Mouse (Mus musculus): ENCODE measurements around the gene Mest. TPM values are rescaled to one million over a fixed set of nuclear protein-coding genes. Genes with fewer than 3 reads are reported as not detected.

The Mest gene
- polyA plus RNA-seq, 1 experiment = 8.4 TPM

DNA sequence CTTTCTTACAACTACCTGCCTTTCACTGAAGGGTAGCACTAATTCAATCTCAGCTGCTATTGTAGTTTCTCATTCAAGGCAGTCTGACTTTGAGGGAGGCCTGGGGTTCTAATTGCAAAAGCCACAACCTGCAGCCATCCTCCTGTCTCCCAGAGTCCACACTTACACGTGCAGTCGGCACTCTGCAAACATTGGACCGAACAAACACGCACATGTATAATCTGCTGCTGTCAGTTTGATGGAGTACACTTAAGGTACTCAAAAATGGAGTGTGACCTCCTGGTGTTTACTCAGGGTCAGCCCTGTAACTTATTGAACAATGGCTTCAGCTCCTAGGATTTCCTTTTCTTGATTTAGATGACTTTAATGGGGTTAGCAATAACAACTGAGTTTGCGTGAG, 43.8 kb upstream of the Mest start:
- Histone ChIP-seq H3K4me3 (ENCODE audit: insufficient read depth, low read depth, low read length) (no peak overlapping the region), H3K27ac (ENCODE audit: insufficient read depth, low read depth, low read length) (no peak overlapping the region), H3K4me1 (ENCODE audit: control insufficient read depth, insufficient read depth, low read length) (no peaks in the 10 kb centered on the region), H3K27me3 (replicated peaks; ENCODE audit: control insufficient read depth, insufficient read depth, low read length) (no peaks in the 10 kb centered on the region), H3K36me3 (ENCODE audit: control insufficient read depth, insufficient read depth, low read length) (no peaks in the 10 kb centered on the region)
- TF ChIP-seq CTCF (conservative IDR thresholded peaks at IDR 0.05; ENCODE audit: insufficient read depth, insufficient read length, low read depth, low read length) = no peak
- DNase-seq = no peak
- 56% methylated on average over 5 of the region's 5 CpGs for WGBS

DNA sequence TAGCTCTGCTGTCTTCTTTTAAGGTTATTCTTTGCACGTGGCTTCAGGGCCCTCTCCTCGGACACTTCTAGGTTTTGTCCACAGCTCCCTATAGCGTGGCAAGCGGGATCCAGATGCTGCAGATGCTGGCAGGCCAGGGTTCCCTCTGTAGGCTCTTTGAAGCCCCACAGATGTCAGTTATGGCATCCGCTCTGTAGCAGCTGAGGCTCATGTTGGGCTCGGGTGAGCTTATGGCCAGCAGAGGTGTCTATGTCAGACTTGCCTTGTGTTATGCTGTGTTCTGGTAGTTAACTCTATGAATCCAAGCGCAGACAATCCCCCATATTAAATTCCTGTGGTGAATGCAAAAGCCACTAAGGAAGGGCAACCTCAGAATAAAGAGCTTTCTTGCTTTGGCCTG, 42.9 kb upstream of the Mest start:
- Histone ChIP-seq H3K27ac (ENCODE audit: insufficient read depth, low read depth, low read length) (no peak overlapping the region), H3K4me3 (ENCODE audit: insufficient read depth, low read depth, low read length) (no peak overlapping the region), H3K4me1 (ENCODE audit: control insufficient read depth, insufficient read depth, low read length) (no peaks in the 10 kb centered on the region), H3K36me3 (ENCODE audit: control insufficient read depth, insufficient read depth, low read length) (no peaks in the 10 kb centered on the region), H3K27me3 (replicated peaks; ENCODE audit: control insufficient read depth, insufficient read depth, low read length) (no peaks in the 10 kb centered on the region)
- TF ChIP-seq POLR2A (IDR thresholded peaks at IDR 0.05; ENCODE audit: low read depth, low read length) = no peak
- no peak for TF ChIP-seq CTCF (conservative IDR thresholded peaks at IDR 0.05; ENCODE audit: insufficient read depth, insufficient read length, low read depth, low read length)
- DNase-seq = no peak
- 78% methylated on average over 7 of the region's 7 CpGs for WGBS

DNA sequence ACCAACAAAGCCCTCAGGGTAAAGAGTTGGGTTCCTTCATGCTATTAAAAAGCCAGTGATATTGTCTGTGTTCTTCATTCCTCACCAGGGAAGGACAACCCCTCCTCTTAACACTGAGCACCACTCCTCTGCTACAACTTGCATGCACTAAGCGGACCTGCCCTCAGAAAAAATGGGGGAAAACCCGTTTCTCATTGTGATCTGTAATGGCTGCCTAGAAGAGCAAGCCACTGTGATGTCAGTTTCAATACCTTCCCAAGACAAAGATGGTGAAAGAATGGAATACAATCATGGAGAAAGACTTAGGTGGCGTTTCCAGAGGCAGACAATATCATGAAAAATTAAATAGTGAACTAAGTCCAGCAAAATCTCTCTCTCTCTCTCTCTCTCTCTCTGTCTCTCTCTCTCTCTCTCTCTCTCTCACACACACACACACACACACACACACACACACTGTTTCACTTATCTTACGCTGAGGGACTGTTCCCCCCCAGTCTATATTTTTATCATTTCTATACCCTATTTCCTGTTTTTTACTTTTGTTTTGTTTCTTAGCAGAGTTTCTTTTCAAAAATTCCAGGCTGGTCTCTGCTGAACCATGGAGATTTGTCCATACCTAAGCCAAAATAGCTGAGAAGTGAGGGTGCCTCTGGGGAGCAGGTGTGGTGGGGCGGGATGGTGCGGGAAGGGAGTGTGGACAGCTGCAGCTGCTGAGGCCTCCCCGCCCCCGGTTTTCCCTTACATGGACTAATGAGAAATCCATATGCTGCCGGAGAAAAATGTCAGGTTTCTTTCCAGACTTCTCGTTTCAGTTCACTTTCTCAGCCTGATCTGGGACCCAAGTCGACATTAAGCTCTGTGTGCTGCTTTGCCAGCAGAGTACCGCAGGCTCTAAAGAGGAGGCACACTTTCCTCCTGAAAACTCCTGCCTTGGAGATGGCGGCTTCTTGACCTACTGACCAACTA, 41.1 kb upstream of the Mest start:
- Histone ChIP-seq H3K27ac (ENCODE audit: insufficient read depth, low read depth, low read length) (no peak overlapping the region), H3K36me3 (ENCODE audit: control insufficient read depth, insufficient read depth, low read length) (no peaks in the 10 kb centered on the region), H3K27me3 (replicated peaks; ENCODE audit: control insufficient read depth, insufficient read depth, low read length) (no peaks in the 10 kb centered on the region), H3K4me1 (ENCODE audit: control insufficient read depth, insufficient read depth, low read length) (no peaks in the 10 kb centered on the region), H3K4me3 (ENCODE audit: insufficient read depth, low read depth, low read length) (no peak overlapping the region)
- TF ChIP-seq POLR2A (IDR thresholded peaks at IDR 0.05; ENCODE audit: low read depth, low read length) (no peak), CTCF (conservative IDR thresholded peaks at IDR 0.05; ENCODE audit: insufficient read depth, insufficient read length, low read depth, low read length) (no peak)
- WGBS = 60% methylated on average over 13 of the region's 13 CpGs
- DNase-seq = no peak

DNA sequence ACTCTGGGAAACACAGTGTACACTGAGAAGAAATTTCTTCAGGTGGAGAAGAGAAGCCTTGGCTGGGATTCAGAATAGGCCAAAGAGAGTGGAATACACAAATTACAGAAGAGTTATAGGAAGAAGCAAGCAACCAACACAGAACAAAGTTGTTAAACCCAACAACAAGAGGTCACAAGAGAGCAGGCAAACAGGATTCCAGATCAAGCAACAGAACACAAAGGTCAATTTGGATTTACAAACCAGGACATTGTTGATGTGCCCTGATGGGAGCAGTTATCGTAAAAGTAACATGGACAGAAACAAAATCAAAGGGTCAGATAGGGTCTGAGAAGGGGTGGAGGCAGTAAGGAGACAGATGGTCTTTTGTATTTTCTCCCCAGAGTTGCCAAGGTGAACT, 38.8 kb upstream of the Mest start:
- Histone ChIP-seq H3K4me3 (ENCODE audit: insufficient read depth, low read depth, low read length) (no peak overlapping the region), H3K36me3 (ENCODE audit: control insufficient read depth, insufficient read depth, low read length) (no peaks in the 10 kb centered on the region), H3K27ac (ENCODE audit: insufficient read depth, low read depth, low read length) (no peak overlapping the region), H3K27me3 (replicated peaks; ENCODE audit: control insufficient read depth, insufficient read depth, low read length) (no peaks in the 10 kb centered on the region), H3K4me1 (ENCODE audit: control insufficient read depth, insufficient read depth, low read length) (no peaks in the 10 kb centered on the region)
- TF ChIP-seq CTCF (conservative IDR thresholded peaks at IDR 0.05; ENCODE audit: insufficient read depth, insufficient read length, low read depth, low read length) (no peak), POLR2A (IDR thresholded peaks at IDR 0.05; ENCODE audit: low read depth, low read length) (no peak)
- 86% methylated on average over 1 of the region's 1 CpGs for WGBS
- DNase-seq = no peak

DNA sequence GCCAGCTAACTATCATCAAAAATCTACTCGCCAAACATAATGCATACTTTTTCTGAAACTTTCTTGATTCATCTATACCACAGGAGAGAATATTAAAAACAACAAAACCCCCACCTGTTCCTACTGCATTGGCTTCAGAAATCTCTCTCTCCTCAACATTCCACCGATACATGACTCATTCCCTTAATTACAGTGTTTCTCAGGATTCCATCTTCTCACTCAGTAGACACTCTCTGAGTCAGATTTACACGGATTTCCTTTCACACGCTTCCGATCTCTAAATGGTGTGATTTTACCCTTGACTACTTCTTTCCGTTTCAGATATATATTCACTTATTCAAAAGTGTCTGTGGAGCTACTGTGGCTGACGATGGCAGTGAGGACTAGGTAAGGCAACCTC, 36.1 kb upstream of the Mest start:
- H3K4me3 ChIP-seq (ENCODE audit: insufficient read depth, low read depth, low read length) = no peak overlapping the region
- no peaks in the 10 kb centered on the region for H3K4me1 ChIP-seq (ENCODE audit: control insufficient read depth, insufficient read depth, low read length)
- 85% methylated on average over 7 of the region's 7 CpGs for WGBS
- H3K36me3 ChIP-seq (ENCODE audit: control insufficient read depth, insufficient read depth, low read length) = no peaks in the 10 kb centered on the region
- no peak for DNase-seq
- H3K27ac ChIP-seq (ENCODE audit: insufficient read depth, low read depth, low read length) = no peak overlapping the region
- no peaks in the 10 kb centered on the region for H3K27me3 ChIP-seq (replicated peaks; ENCODE audit: control insufficient read depth, insufficient read depth, low read length)
- TF ChIP-seq POLR2A (IDR thresholded peaks at IDR 0.05; ENCODE audit: low read depth, low read length) (no peak), CTCF (conservative IDR thresholded peaks at IDR 0.05; ENCODE audit: insufficient read depth, insufficient read length, low read depth, low read length) (no peak)

DNA sequence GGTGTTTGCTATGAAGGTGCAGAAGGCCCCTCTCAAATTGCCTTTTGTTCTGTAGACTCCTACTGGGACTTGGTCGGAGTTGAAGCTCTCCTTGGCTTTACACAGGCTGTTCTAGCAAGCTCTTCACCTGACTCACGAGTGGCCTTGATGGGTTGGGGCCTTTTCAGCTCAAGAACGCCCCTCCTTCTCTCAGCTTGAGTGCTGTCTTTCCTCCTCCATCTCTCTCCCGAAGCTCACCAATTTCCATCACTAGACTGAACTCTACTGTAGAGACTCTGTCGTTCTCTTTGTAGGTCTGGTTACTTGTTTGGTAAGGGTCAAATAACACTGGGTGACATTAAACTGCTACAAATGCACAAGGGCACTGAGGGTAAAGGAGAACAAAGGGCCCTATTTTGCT, 30.5 kb upstream of the Mest start:
- 60% methylated on average over 5 of the region's 5 CpGs for WGBS
- Histone ChIP-seq H3K36me3 (ENCODE audit: control insufficient read depth, insufficient read depth, low read length) (no peaks in the 10 kb centered on the region), H3K27ac (ENCODE audit: insufficient read depth, low read depth, low read length) (0 out of 2 replicates have a peak overlapping the region, but pooled peaks have one; percentile 11), H3K4me3 (ENCODE audit: insufficient read depth, low read depth, low read length) (peak overlapping the region; percentile 90), H3K4me1 (ENCODE audit: control insufficient read depth, insufficient read depth, low read length) (peaks cover 4% of the 10 kb centered on the region; the same call in 1 of the 2 replicates), H3K27me3 (replicated peaks; ENCODE audit: control insufficient read depth, insufficient read depth, low read length) (no peaks in the 10 kb centered on the region)
- DNase-seq = no peak
- TF ChIP-seq CTCF (conservative IDR thresholded peaks at IDR 0.05; ENCODE audit: insufficient read depth, insufficient read length, low read depth, low read length) = no peak
- no peak for TF ChIP-seq POLR2A (IDR thresholded peaks at IDR 0.05; ENCODE audit: low read depth, low read length)

DNA sequence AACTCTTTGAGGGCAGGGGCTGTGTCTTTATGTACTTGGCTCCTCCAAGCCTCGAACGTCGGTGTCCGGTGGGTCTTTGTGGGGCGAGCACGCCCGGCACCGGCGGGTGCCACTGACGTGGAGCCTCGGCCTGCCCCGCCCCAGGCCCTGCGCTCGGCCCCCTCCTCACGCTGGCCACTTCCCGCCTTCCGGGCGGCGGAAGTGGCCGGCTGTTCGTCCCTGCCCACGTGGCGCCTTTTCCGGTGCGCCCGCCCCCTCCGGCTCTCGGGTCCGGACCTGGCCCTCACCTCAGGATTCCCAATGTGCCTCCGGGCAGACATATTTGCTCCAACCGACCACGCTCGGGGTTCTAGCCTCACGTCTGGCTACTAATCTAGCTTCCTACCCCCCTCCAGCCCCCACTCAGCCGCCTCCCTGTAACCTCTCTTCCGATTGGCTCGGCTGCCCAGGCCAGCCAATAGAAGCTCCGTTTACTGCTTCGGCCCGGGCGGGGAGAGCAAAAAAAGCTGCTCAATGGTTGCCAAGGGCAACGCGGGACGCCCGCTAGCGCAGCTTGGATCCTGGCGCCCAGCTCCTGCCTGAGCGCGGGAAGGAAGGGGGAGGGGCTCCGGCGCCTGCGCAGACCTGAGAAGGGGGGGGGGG, 29.9 kb upstream of the Mest start, which contains the start of gene Cep41:
Gene Cep41 (minus strand): TSS at position 400 of the 642 bp plus-strand sequence.
- peak; percentile 97 for DNase-seq
- no peaks in the 10 kb centered on the region for H3K27me3 ChIP-seq (replicated peaks; ENCODE audit: control insufficient read depth, insufficient read depth, low read length)
- peaks cover 4% of the 10 kb centered on the region; the same call in 1 of the 2 replicates for H3K4me1 ChIP-seq (ENCODE audit: control insufficient read depth, insufficient read depth, low read length)
- peak within 1 kb of the TSS; percentile 90 for H3K4me3 ChIP-seq (ENCODE audit: insufficient read depth, low read depth, low read length)
- H3K36me3 ChIP-seq (ENCODE audit: control insufficient read depth, insufficient read depth, low read length) = no peaks in the 10 kb centered on the region
- peak within 1 kb of the TSS; percentile 11; the same call in 1 of the 2 replicates for H3K27ac ChIP-seq (ENCODE audit: insufficient read depth, low read depth, low read length)
- WGBS = 1% methylated on average over 52 of the region's 52 CpGs
- TF ChIP-seq CTCF (conservative IDR thresholded peaks at IDR 0.05; ENCODE audit: insufficient read depth, insufficient read length, low read depth, low read length) (no peak), POLR2A (IDR thresholded peaks at IDR 0.05; ENCODE audit: low read depth, low read length) (no peak)

Data from kidney, adult 2 months (tissue).